Comparison of ENCODE assay signal across 1 mouse cellular context in genomic region chr9:75440796-75441666, GRCm38 (mm10).
TF ChIP-seq lines count a peak whose summit lies in the region.

TSS of gene Leo1 (plus strand) at chr9:75441524.

TF ChIP-seq in CH12.LX, 34 proteins besides CTCF, POLR2A, EP300 and RAD21 (continued from another document):
- TF ChIP-seq BHLHE40 (IDR thresholded peaks at IDR 0.05; ENCODE audit: low read depth, low read length) (no peak), CHD1 (IDR thresholded peaks at IDR 0.05; ENCODE audit: low read depth, low read length) (no peak), RCOR1 (conservative IDR thresholded peaks at IDR 0.05; ENCODE audit: low read depth, low read length) (no peak), UBTF (IDR thresholded peaks at IDR 0.05; ENCODE audit: low read depth, low read length) (no peak), JUND (conservative IDR thresholded peaks at IDR 0.05; ENCODE audit: low read depth, low read length) (no peak)
